Mouse (Mus musculus) embryonic facial prominence, embryonic 10.5 days (tissue): Measurements from ENCODE around the gene Ces3a. TPM values are rescaled to one million over a fixed set of nuclear protein-coding genes. Genes with fewer than 3 reads are reported as not detected.

Experiments
- DNase-seq: peaks from one replicate; pipeline ENCODE4 v3.0.0-alpha.2; 2017; ENCODE audit warnings: low spot score
- H3K27ac ChIP-seq: fragments of 300-500 bp; sonication (generic); replicated peaks from 2 replicates; pipeline ENCODE4 v1.5.1; 2016; ENCODE audit warnings: mild to moderate bottlenecking
- H3K27me3 ChIP-seq: fragments of 300-500 bp; sonication (generic); replicated peaks from 2 replicates; pipeline ENCODE4 v1.6.1; 2016; ENCODE audit warnings: low read depth, mild to moderate bottlenecking; ENCODE audit not compliant: poor library complexity, severe bottlenecking
- H3K36me3 ChIP-seq: fragments of 300-500 bp; sonication (generic); replicated peaks from 2 replicates; pipeline ENCODE4 v1.6.1; 2016; ENCODE audit warnings: mild to moderate bottlenecking, moderate library complexity
- H3K4me1 ChIP-seq: fragments of 300-500 bp; sonication (generic); 2 replicates; pipeline ENCODE4 v1.6.1; 2016
- H3K4me3 ChIP-seq: fragments of 300-500 bp; sonication (generic); 2 replicates; pipeline ENCODE4 v1.5.1; 2016; ENCODE audit warnings: mild to moderate bottlenecking, moderate library complexity
- H3K9me3 ChIP-seq: fragments of 300-500 bp; sonication (generic); 2 replicates; pipeline ENCODE4 v1.6.1; 2016; ENCODE audit warnings: mild to moderate bottlenecking
- WGBS: fragments of 180-500 bp; shearing (Covaris S2); methylation state at CpG from one replicate; pipeline ENCODE4 v1.1.7; 2016; 5-methylcytosine and 5-hydroxymethylcytosine counted together
- polyA plus RNA-seq: library from polyadenylated mRNA; unstranded; fragments of >200 nt; fragmentation: Nextera tagmentation; extraction: Ambion mirVana; gene quantifications from 2 replicates; pipeline ENCODE4 v1.2.1, GENCODE M21; 2016

Gene Ces3a
- polyA plus RNA-seq, 1 experiment from 2014 or later, result not detected

GRCm38 (mm10) chr8:105104220-105104619 is 55.8 kb downstream of the Ces3a start:
- no peaks in the 10 kb centered on the region for H3K9me3 ChIP-seq
- 88% methylated on average over 3 of the region's 3 CpGs for WGBS

More at GRCm38 (mm10) chr8:105104220-105104619, 55.8 kb downstream of the Ces3a start:
- Histone ChIP-seq H3K36me3 (no peaks in the 10 kb centered on the region), H3K4me1 (no peaks in the 10 kb centered on the region), H3K4me3 (no peak overlapping the region), H3K27ac (no peak overlapping the region), H3K27me3 (no peaks in the 10 kb centered on the region)
- no peak for DNase-seq

Other genes starting within 250 kb of the Ces3a start
- 0.04 and 0.29 TPM in 2 replicates for gene Ces2b, start 217.0 kb upstream of the Ces3a start, polyA plus RNA-seq
- gene Ces2c, start 201.5 kb upstream of the Ces3a start, polyA plus RNA-seq, result not detected in 2 replicates
- not detected in 2 replicates for gene Ces2e, start 122.3 kb upstream of the Ces3a start, polyA plus RNA-seq
- gene Ces2f, start 101.2 kb upstream of the Ces3a start, polyA plus RNA-seq, result not detected in 2 replicates
- not detected in 2 replicates for gene Ces2g, start 86.9 kb upstream of the Ces3a start, polyA plus RNA-seq
- gene Ces2h, start 47.7 kb upstream of the Ces3a start, polyA plus RNA-seq, result not detected in 2 replicates
- gene Ces3b, start 35.2 kb downstream of the Ces3a start, polyA plus RNA-seq, result not detected in 2 replicates
- gene Ces4a, start 83.2 kb downstream of the Ces3a start, polyA plus RNA-seq, result not detected in 2 replicates
- gene Cbfb, start 122.1 kb downstream of the Ces3a start, polyA plus RNA-seq, result 67.5 and 73.2 TPM in 2 replicates
- gene D230025D16Rik, start 176.5 kb downstream of the Ces3a start, polyA plus RNA-seq, result 25.9 and 27.1 TPM in 2 replicates
- gene B3gnt9, start 206.6 kb downstream of the Ces3a start, polyA plus RNA-seq, result 1.6 and 1.7 TPM in 2 replicates
- gene Tradd, start 216.0 kb downstream of the Ces3a start, polyA plus RNA-seq, result 14.6 and 16.7 TPM in 2 replicates
- 0.63 and 0.92 TPM in 2 replicates for gene Fbxl8, start 216.0 kb downstream of the Ces3a start, polyA plus RNA-seq
- 0.21 TPM in 1 of 2 replicates, not detected in the other for gene Hsf4, start 221.2 kb downstream of the Ces3a start, polyA plus RNA-seq
- gene Nol3, start 227.5 kb downstream of the Ces3a start, polyA plus RNA-seq, result 0.62 and 0.69 TPM in 2 replicates
- 20.7 and 23.9 TPM in 2 replicates for gene 4931428F04Rik, start 241.3 kb downstream of the Ces3a start, polyA plus RNA-seq
- 9.9 and 11.6 TPM in 2 replicates for gene Exoc3l, start 247.5 kb downstream of the Ces3a start, polyA plus RNA-seq
- gene E2f4, start 249.1 kb downstream of the Ces3a start, polyA plus RNA-seq, result 125 and 138 TPM in 2 replicates